Mouse (Mus musculus): ENCODE results near the gene B4galt5.

GRCm38 (mm10) chr2:167349283-167349936 lies 427 bp upstream of the B4galt5 start:
- no peak for TF ChIP-seq CTCF (IDR thresholded peaks at IDR 0.05; ENCODE audit: low read depth, low read length)
- no peak for TF ChIP-seq POLR2A (IDR thresholded peaks at IDR 0.05; ENCODE audit: insufficient read depth, low read length)
- 0 out of 2 replicates have a peak, but pooled peaks have one; percentile 14 for TF ChIP-seq EP300 (IDR thresholded peaks at IDR 0.05; ENCODE audit: insufficient read depth, low read depth, low read length)

Data from ES-Bruce4 (cell line).